In the genomic region with DNA sequence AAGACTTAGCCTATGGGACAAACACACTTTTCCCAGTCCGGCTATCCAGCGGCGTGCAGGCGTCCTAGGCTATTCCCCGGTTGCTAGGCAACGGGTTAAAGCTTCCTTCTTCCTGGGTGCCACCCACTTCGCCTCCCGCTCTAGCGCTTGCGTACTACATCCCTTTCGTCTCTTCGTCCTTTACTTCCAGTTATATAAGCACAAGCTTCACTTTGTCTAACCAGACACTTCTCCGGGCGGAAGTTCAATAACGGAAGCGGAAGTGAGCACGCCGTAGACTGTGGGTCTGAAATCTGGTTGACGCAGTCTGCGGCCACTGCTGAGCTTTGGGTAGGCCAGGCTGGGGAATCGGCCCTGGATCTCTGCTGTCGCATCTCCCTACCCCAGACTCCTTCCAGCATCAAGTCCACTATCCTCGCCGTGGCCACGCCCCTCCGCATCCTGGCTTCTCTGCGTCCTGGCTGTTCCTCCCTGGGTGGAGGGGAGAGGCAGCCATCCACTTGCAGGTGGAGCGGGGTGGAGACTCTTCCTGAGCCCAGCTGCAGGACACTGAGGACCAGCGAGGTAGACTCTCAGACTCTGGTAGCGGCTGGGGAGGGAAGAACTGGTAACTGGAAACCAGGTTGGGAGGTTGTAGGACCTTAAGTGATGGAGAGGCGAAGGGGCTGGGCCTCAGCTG, we compare ENCODE assay signal across 8 mouse cellular contexts. TPM values are rescaled to one million over a fixed set of nuclear protein-coding genes. Genes with fewer than 3 reads are reported as not detected.
DNase-seq lines count a peak whose midpoint lies in the region; ATAC-seq and TF ChIP-seq lines count a peak whose summit lies in the region.

A gene (plus strand): TSS at position 206 of the 679 bp plus-strand sequence.

- TF ChIP-seq POLR2A in MEL (IDR thresholded peaks at IDR 0.05; ENCODE audit: control insufficient read depth in 1 of 2, insufficient read depth in 1 of 2, low read depth in 1 of 2, low read length in 2 of 2, poor library complexity in 1 of 2): peak; percentile 62 to 82; a peak in 3 of 4 replicates
- peak; percentile 60; the same call in 1 of the 2 replicates for TF ChIP-seq POLR2A in olfactory bulb, adult 2 months (IDR thresholded peaks at IDR 0.05; ENCODE audit: insufficient read depth, low read depth, low read length)
- TF ChIP-seq POLR2A in thymus, adult 2 months (IDR thresholded peaks at IDR 0.05; ENCODE audit: control insufficient read depth, extremely low read depth, insufficient read depth, low read length, poor library complexity): no peak

- intact Hi-C loops in heart, postnatal 36 days (cut with DNase I): loop anchor here (10.0 kb wide), 1 partner anchor 429 kb away; no protein-coding TSS in a partner anchor

- H3K4me3 ChIP-seq in MEL (ENCODE audit: control insufficient read depth in 1 of 2, insufficient read depth in 1 of 2, low read depth in 2 of 2, low read length in 2 of 2): peak within 1 kb of the TSS; percentile 80 to 91
- H3K4me3 ChIP-seq in forebrain, embryonic 16.5 days (replicated peaks; ENCODE audit: low read length): peak within 1 kb of the TSS; percentile 71
- H3K4me3 ChIP-seq in layer of hippocampus, adult 2 months: peak within 1 kb of the TSS; percentile 82
- H3K4me3 ChIP-seq in lung, embryonic 14.5 days (ENCODE audit: low read depth, low read length): peak within 1 kb of the TSS; percentile 75
- H3K4me3 ChIP-seq in olfactory bulb, adult 2 months (ENCODE audit: insufficient read depth, low read depth, low read length): peak within 1 kb of the TSS; percentile 64
- H3K4me3 ChIP-seq in thymus, adult 2 months (ENCODE audit: control insufficient read depth, insufficient read depth, low read length): peak within 1 kb of the TSS; percentile 56

- peak within 1 kb of the TSS; percentile 71 for H3K9ac ChIP-seq in MEL (ENCODE audit: control insufficient read depth, low read depth, low read length, poor library complexity, severe bottlenecking)
- H3K9ac ChIP-seq in forebrain, embryonic 16.5 days (replicated peaks; ENCODE audit: low read depth, low read length): peak within 1 kb of the TSS; percentile 79
- peak within 1 kb of the TSS; percentile 82 for H3K9ac ChIP-seq in lung, embryonic 14.5 days

- no peak for TF ChIP-seq RAD21 in MEL (IDR thresholded peaks at IDR 0.05; ENCODE audit: low read depth, low read length)

- peaks cover 2% of the 10 kb centered on the region in 2 experiments; a peak in 1 of 4 replicates for H3K27me3 ChIP-seq in MEL (ENCODE audit: control insufficient read depth in 1 of 2, insufficient read depth in 2 of 2, low read length in 2 of 2)
- H3K27me3 ChIP-seq in forebrain, embryonic 16.5 days (replicated peaks; ENCODE audit: control insufficient read depth, insufficient read depth, low read length): peaks cover 4% of the 10 kb centered on the region; the same call in 1 of the 2 replicates
- H3K27me3 ChIP-seq in lung, embryonic 14.5 days (ENCODE audit: insufficient read depth, low read length): no peaks in the 10 kb centered on the region
- no peaks in the 10 kb centered on the region for H3K27me3 ChIP-seq in thymus, adult 2 months (ENCODE audit: control insufficient read depth, insufficient read depth, low read length)

- peaks cover 0 to 7% of the 10 kb centered on the region in 2 experiments; a peak in 2 of 4 replicates for H3K36me3 ChIP-seq in MEL (ENCODE audit: control insufficient read depth in 1 of 2, insufficient read depth in 2 of 2, low read length in 2 of 2)
- H3K36me3 ChIP-seq in forebrain, embryonic 16.5 days (ENCODE audit: control insufficient read depth, insufficient read depth): no peaks in the 10 kb centered on the region
- no peaks in the 10 kb centered on the region for H3K36me3 ChIP-seq in lung, embryonic 14.5 days (ENCODE audit: insufficient read depth)
- no peaks in the 10 kb centered on the region for H3K36me3 ChIP-seq in thymus, adult 2 months (ENCODE audit: control insufficient read depth, insufficient read depth, low read length)

- TF ChIP-seq CTCF in MEL (IDR thresholded peaks at IDR 0.05 in 2 of 3, conservative IDR thresholded peaks at IDR 0.05 in 1 of 3; ENCODE audit: control insufficient read depth in 1 of 3, insufficient read depth in 1 of 3, low read depth in 2 of 3, low read length in 3 of 3, poor library complexity in 1 of 3, severe bottlenecking in 1 of 3): no peak
- no peak for TF ChIP-seq CTCF in layer of hippocampus, adult 2 months (conservative IDR thresholded peaks at IDR 0.05)
- no peak for TF ChIP-seq CTCF in lung, embryonic 14.5 days (IDR thresholded peaks at IDR 0.05; ENCODE audit: low read depth)
- TF ChIP-seq CTCF in olfactory bulb, adult 2 months (IDR thresholded peaks at IDR 0.05; ENCODE audit: insufficient read depth, low read depth, low read length): no peak
- TF ChIP-seq CTCF in thymus, adult 2 months (IDR thresholded peaks at IDR 0.05; ENCODE audit: borderline replicate concordance, control insufficient read depth, extremely low read depth, insufficient read depth, low read length, poor library complexity): no peak

- TF ChIP-seq EP300 in MEL (IDR thresholded peaks at IDR 0.05; ENCODE audit: low read depth in 1 of 2, low read length in 2 of 2): no peak

- H3K9me3 ChIP-seq in MEL (replicated peaks; ENCODE audit: insufficient read depth, low read length): no peaks in the 10 kb centered on the region
- H3K9me3 ChIP-seq in forebrain, embryonic 16.5 days (ENCODE audit: control insufficient read depth, low read length): no peaks in the 10 kb centered on the region
- no peaks in the 10 kb centered on the region for H3K9me3 ChIP-seq in lung, embryonic 14.5 days (ENCODE audit: low read depth, low read length)

- ATAC-seq in forebrain, embryonic 16.5 days: peak; percentile 99
- ATAC-seq in lung, embryonic 14.5 days (ENCODE audit: insufficient read depth): peak; percentile 98

- peaks cover 2 to 9% of the 10 kb centered on the region in 2 experiments for H3K4me1 ChIP-seq in MEL (ENCODE audit: control insufficient read depth in 1 of 2, insufficient read depth in 2 of 2, low read length in 2 of 2)
- H3K4me1 ChIP-seq in forebrain, embryonic 16.5 days (replicated peaks; ENCODE audit: control insufficient read depth, insufficient read depth, low read length): peaks cover 22% of the 10 kb centered on the region
- H3K4me1 ChIP-seq in lung, embryonic 14.5 days (ENCODE audit: insufficient read depth): 0 out of 2 replicates have a peak, but pooled peaks cover 4% of the 10 kb centered on the region
- H3K4me1 ChIP-seq in olfactory bulb, adult 2 months (ENCODE audit: control insufficient read depth, insufficient read depth, low read length): peaks cover 4% of the 10 kb centered on the region
- peaks cover 4% of the 10 kb centered on the region for H3K4me1 ChIP-seq in thymus, adult 2 months (replicated peaks; ENCODE audit: control insufficient read depth, insufficient read depth, low read length)

- H3K4me2 ChIP-seq in forebrain, embryonic 16.5 days (ENCODE audit: low read length): peak within 1 kb of the TSS; percentile 80
- peak within 1 kb of the TSS; percentile 80 for H3K4me2 ChIP-seq in lung, embryonic 14.5 days

- under 1% methylated on average over 31 of the region's 31 CpGs for WGBS in forebrain, embryonic 16.5 days
- WGBS in lung, embryonic 14.5 days: under 1% methylated on average over 31 of the region's 31 CpGs
- WGBS in olfactory bulb, adult 2 months: under 1% methylated on average over 31 of the region's 31 CpGs
- WGBS in thymus, adult 2 months: 1% methylated on average over 31 of the region's 31 CpGs

- peak within 1 kb of the TSS; percentile 41 for H3K27ac ChIP-seq in MEL (ENCODE audit: control insufficient read depth, low read depth, low read length)
- H3K27ac ChIP-seq in forebrain, embryonic 16.5 days (ENCODE audit: low read length): peak within 1 kb of the TSS; percentile 91
- H3K27ac ChIP-seq in layer of hippocampus, adult 2 months: peak within 1 kb of the TSS; percentile 94
- peak within 1 kb of the TSS; percentile 81 for H3K27ac ChIP-seq in lung, embryonic 14.5 days (ENCODE audit: low read depth)
- peak within 1 kb of the TSS; percentile 17 for H3K27ac ChIP-seq in olfactory bulb, adult 2 months (ENCODE audit: insufficient read depth, low read depth, low read length)
- no peak within 1 kb of the TSS for H3K27ac ChIP-seq in thymus, adult 2 months (ENCODE audit: control insufficient read depth, insufficient read depth, low read length)

- H3K79me2 ChIP-seq in MEL (ENCODE audit: control insufficient read depth, insufficient read depth, low read length, poor library complexity): peaks cover 11% of the 10 kb centered on the region

- DNase-seq in MEL (ENCODE audit: low read depth, low spot score): peak; percentile 98
- peak; percentile 83 to 92 for DNase-seq in cerebellum, adult 18-20 months
- DNase-seq in heart, postnatal 36 days: peak; percentile 81 to 86
- DNase-seq in layer of hippocampus, adult 2 months (ENCODE audit: low spot score in 2 of 2): peak; percentile 84 to 95
- peak; percentile 98 for DNase-seq in lung, embryonic 14.5 days
- peak; percentile 82 for DNase-seq in thymus, adult 2 months

TF ChIP-seq in MEL, 35 proteins besides CTCF, POLR2A, EP300 and RAD21 (continues in another document):
- TF ChIP-seq GABPA (IDR thresholded peaks at IDR 0.05; ENCODE audit: low read depth, low read length) (no peak), NRF1 (IDR thresholded peaks at IDR 0.05; ENCODE audit: insufficient read depth, low read depth, low read length, poor library complexity, severe bottlenecking) (peak; percentile 85), KAT2A (conservative IDR thresholded peaks at IDR 0.05; ENCODE audit: low read depth, low read length) (peak; percentile 56), CHD1 (IDR thresholded peaks at IDR 0.05; ENCODE audit: low read depth, low read length) (no peak), HCFC1 (IDR thresholded peaks at IDR 0.05; ENCODE audit: low read depth, low read length) (peak; percentile 89), SIN3A (IDR thresholded peaks at IDR 0.05; ENCODE audit: low read length) (peak; percentile 99), E2F4 (IDR thresholded peaks at IDR 0.05; ENCODE audit: borderline replicate concordance, low read depth, low read length) (no peak), ZNF384 (IDR thresholded peaks at IDR 0.05; ENCODE audit: low read depth, low read length) (no peak), MXI1 (IDR thresholded peaks at IDR 0.05; ENCODE audit: low read depth, low read length) (peak; percentile 92), CHD2 (IDR thresholded peaks at IDR 0.05; ENCODE audit: low read length) (no peak)

RNA-seq across cellular contexts. Expression of the gene that starts here (rescaled TPM):
- total RNA-seq in MEL (2012; rRNA removed): 8.5 and 9.8 TPM in 2 replicates
- polyA plus RNA-seq in MEL (2012; ENCODE audit: insufficient read depth in 1 of 2, insufficient read length in 2 of 2, low read depth in 1 of 2, low replicate concordance in 2 of 2, missing spikeins in 1 of 2): 10 to 100 TPM in 1 of 2 experiments, not detected in 1; 10.5 TPM
- 52.8 and 52.9 TPM in 2 replicates for polyA plus RNA-seq in forebrain, embryonic 16.5 days (2015; fragmentation: Nextera tagmentation; extraction: Ambion mirVana)
- 10 to 100 TPM; 11.4 to 11.9 TPM for total RNA-seq in heart, postnatal 36 days (2021)
- 10 to 100 TPM; 49.0 to 49.2 TPM for total RNA-seq in layer of hippocampus, adult 2 months (2021)
- polyA plus RNA-seq in lung, embryonic 14.5 days (2014; fragmentation: Nextera tagmentation; extraction: Ambion mirVana): 25.0 and 26.6 TPM in 2 replicates
- polyA plus RNA-seq in olfactory bulb, adult 2 months (2012; ENCODE audit: insufficient read depth, insufficient read length, low replicate concordance, missing spikeins): not detected in 2 replicates
- polyA plus RNA-seq in thymus, adult 2 months (2012; rRNA removed): 13.0 and 13.2 TPM in 2 replicates
